Mouse (Mus musculus) G1E (cell line): ENCODE results near the gene Cdh22. TPM values are rescaled to one million over a fixed set of nuclear protein-coding genes. Genes with fewer than 3 reads are reported as not detected.

Experiments used
- ATAC-seq: 2 replicates; pipeline ENCODE4 v1.8.0; 2016; ENCODE audit warnings: mild to moderate bottlenecking; ENCODE audit not compliant: insufficient number of reproducible peaks, poor library complexity, low FRiP score, severe bottlenecking; ENCODE audit errors: extremely low read depth
- DNase-seq: peaks from one replicate; pipeline ENCODE4 v3.0.0; 2012; ENCODE audit warnings: low spot score
- H3K27me3 ChIP-seq: 2 replicates; pipeline ENCODE4 v1.6.1; 2012; ENCODE audit warnings: mild to moderate bottlenecking, low read length, inconsistent platforms; ENCODE audit not compliant: insufficient read depth
- H3K36me3 ChIP-seq: replicated peaks from 2 replicates; pipeline ENCODE3; 2012; ENCODE audit warnings: mild to moderate bottlenecking, inconsistent platforms
- H3K4me1 ChIP-seq: 2 replicates; pipeline ENCODE4 v1.6.1; 2012; ENCODE audit warnings: low read depth, low read length, inconsistent platforms, mixed read lengths; ENCODE audit not compliant: insufficient read depth
- H3K4me3 ChIP-seq: 2 replicates; pipeline ENCODE4 v1.5.1; 2012; ENCODE audit warnings: low read depth, mild to moderate bottlenecking, inconsistent platforms, low read length, moderate library complexity, mixed read lengths
- H3K9me3 ChIP-seq: replicated peaks from 2 replicates; pipeline ENCODE4 v1.6.1; 2012; ENCODE audit warnings: inconsistent platforms
- CTCF ChIP-seq: IDR thresholded peaks from 2 replicates; pipeline ENCODE4 v1.5.1; 2012; ENCODE audit warnings: low read depth, low read length, inconsistent platforms, mixed read lengths
- GATA1 ChIP-seq: IDR thresholded peaks from 2 replicates; pipeline ENCODE4 v1.6.1; 2012; ENCODE audit warnings: borderline replicate concordance, low read length, inconsistent platforms, mixed read lengths
- GATA2 ChIP-seq: IDR thresholded peaks from 2 replicates; pipeline ENCODE4 v1.6.1; 2012; ENCODE audit warnings: low read depth, low read length, inconsistent platforms, borderline replicate concordance
- POLR2AphosphoS5 ChIP-seq: IDR thresholded peaks from 2 replicates; pipeline ENCODE4 v1.6.1; 2012; ENCODE audit warnings: low read depth, low read length, inconsistent platforms; ENCODE audit not compliant: insufficient replicate concordance
- TAL1 ChIP-seq: conservative IDR thresholded peaks from 2 replicates; pipeline ENCODE4 v1.6.1; 2012; ENCODE audit warnings: low read depth, low read length, inconsistent platforms, mixed read lengths
- polyA plus RNA-seq: library from polyadenylated mRNA; stranded (reverse); fragments of >175 nt; gene quantifications from 2 replicates; pipeline ENCODE4 v1.2.3, GENCODE M21; 2012
- total RNA-seq, 2 experiments: library from RNA; stranded (forward) in 1 of 2; stranded (reverse) in 1 of 2; fragments of 200-1000 nt in 1 of 2; fragments of >200 nt in 1 of 2; fragmentation: Nextera tagmentation in 1 of 2; gene quantifications; 2 replicates each; pipeline ENCODE4 v1.2.3; 2014 to 2017

Cdh22 gene
- total and polyA plus RNA-seq, 3 experiments: 0.05 TPM; not detected in 2

GRCm38 (mm10) chr2:165262274-165262990 lies 27.8 kb upstream of the Cdh22 start:
- ATAC-seq (no peak), DNase-seq (no peak)
- H3K36me3 ChIP-seq: no peaks in the 10 kb centered on the region
- no peak for TF ChIP-seq TAL1
- no peak for TF ChIP-seq POLR2AphosphoS5
- TF ChIP-seq GATA2: no peak
- no peak for TF ChIP-seq GATA1
- no peak for TF ChIP-seq CTCF
- H3K4me3 ChIP-seq: no peak overlapping the region
- peaks cover 6% of the 10 kb centered on the region; the same call in 1 of the 2 replicates for H3K27me3 ChIP-seq
- no peaks in the 10 kb centered on the region for H3K9me3 ChIP-seq
- H3K4me1 ChIP-seq: peaks cover 5% of the 10 kb centered on the region

GRCm38 (mm10) chr2:165259859-165260258 lies 25.2 kb upstream of the Cdh22 start:
- ATAC-seq (no peak), DNase-seq (no peak)
- no peaks in the 10 kb centered on the region for H3K36me3 ChIP-seq
- no peaks in the 10 kb centered on the region for H3K9me3 ChIP-seq
- H3K4me1 ChIP-seq: peaks cover 5% of the 10 kb centered on the region
- TF ChIP-seq CTCF (no peak), POLR2AphosphoS5 (no peak), GATA2 (no peak), TAL1 (no peak), GATA1 (no peak)
- H3K4me3 ChIP-seq: no peak overlapping the region
- H3K27me3 ChIP-seq: peaks cover 6% of the 10 kb centered on the region; the same call in 1 of the 2 replicates

- Histone ChIP-seq H3K9me3 (no peaks in the 10 kb centered on the region), H3K27me3 (peaks cover 6% of the 10 kb centered on the region; the same call in 1 of the 2 replicates), H3K4me1 (no peaks in the 10 kb centered on the region), H3K4me3 (no peak overlapping the region), H3K36me3 (no peaks in the 10 kb centered on the region)
- DNase-seq: no peak
- TF ChIP-seq POLR2AphosphoS5 (no peak), CTCF (no peak), TAL1 (no peak), GATA2 (no peak), GATA1 (no peak)
- no peak for ATAC-seq
Observed at GRCm38 (mm10) chr2:165258321-165258720, 23.7 kb upstream of the Cdh22 start.

- DNase-seq (no peak), ATAC-seq (no peak)
- Histone ChIP-seq H3K4me3 (no peak overlapping the region), H3K4me1 (no peaks in the 10 kb centered on the region), H3K9me3 (no peaks in the 10 kb centered on the region), H3K27me3 (peaks cover 6% of the 10 kb centered on the region; the same call in 1 of the 2 replicates), H3K36me3 (no peaks in the 10 kb centered on the region)
- no peak for TF ChIP-seq GATA2
- no peak for TF ChIP-seq CTCF
- TF ChIP-seq TAL1: no peak
Observed at GRCm38 (mm10) chr2:165257151-165257834, 22.6 kb upstream of the Cdh22 start.

- ATAC-seq (no peak), DNase-seq (no peak)
- Histone ChIP-seq H3K9me3 (no peaks in the 10 kb centered on the region), H3K4me3 (no peak overlapping the region), H3K4me1 (no peaks in the 10 kb centered on the region), H3K36me3 (no peaks in the 10 kb centered on the region), H3K27me3 (peaks cover 6% of the 10 kb centered on the region; the same call in 1 of the 2 replicates)
- TF ChIP-seq GATA1 (no peak), TAL1 (no peak), CTCF (no peak), GATA2 (no peak)
Observed at GRCm38 (mm10) chr2:165256213-165256612, 21.6 kb upstream of the Cdh22 start.

- DNase-seq: no peak
- Histone ChIP-seq H3K36me3 (no peaks in the 10 kb centered on the region), H3K4me3 (no peak overlapping the region), H3K4me1 (no peaks in the 10 kb centered on the region), H3K27me3 (peaks cover 4% of the 10 kb centered on the region; the same call in 1 of the 2 replicates), H3K9me3 (no peaks in the 10 kb centered on the region)
- no peak for TF ChIP-seq CTCF
- no peak for TF ChIP-seq GATA1
- TF ChIP-seq POLR2AphosphoS5: no peak
- TF ChIP-seq TAL1: no peak
- TF ChIP-seq GATA2: no peak
- ATAC-seq: no peak
Observed at GRCm38 (mm10) chr2:165253867-165254266, 19.2 kb upstream of the Cdh22 start.
